Mouse (Mus musculus): ENCODE measurements around the gene E330017A01Rik. TPM values are rescaled to one million over a fixed set of nuclear protein-coding genes. Genes with fewer than 3 reads are reported as not detected.
A peak's percentile ranks its signal among the peaks of the same experiment; 100 is the strongest.

Gene E330017A01Rik
- polyA plus RNA-seq, 1 experiment from 2014 or later: not detected

DNA sequence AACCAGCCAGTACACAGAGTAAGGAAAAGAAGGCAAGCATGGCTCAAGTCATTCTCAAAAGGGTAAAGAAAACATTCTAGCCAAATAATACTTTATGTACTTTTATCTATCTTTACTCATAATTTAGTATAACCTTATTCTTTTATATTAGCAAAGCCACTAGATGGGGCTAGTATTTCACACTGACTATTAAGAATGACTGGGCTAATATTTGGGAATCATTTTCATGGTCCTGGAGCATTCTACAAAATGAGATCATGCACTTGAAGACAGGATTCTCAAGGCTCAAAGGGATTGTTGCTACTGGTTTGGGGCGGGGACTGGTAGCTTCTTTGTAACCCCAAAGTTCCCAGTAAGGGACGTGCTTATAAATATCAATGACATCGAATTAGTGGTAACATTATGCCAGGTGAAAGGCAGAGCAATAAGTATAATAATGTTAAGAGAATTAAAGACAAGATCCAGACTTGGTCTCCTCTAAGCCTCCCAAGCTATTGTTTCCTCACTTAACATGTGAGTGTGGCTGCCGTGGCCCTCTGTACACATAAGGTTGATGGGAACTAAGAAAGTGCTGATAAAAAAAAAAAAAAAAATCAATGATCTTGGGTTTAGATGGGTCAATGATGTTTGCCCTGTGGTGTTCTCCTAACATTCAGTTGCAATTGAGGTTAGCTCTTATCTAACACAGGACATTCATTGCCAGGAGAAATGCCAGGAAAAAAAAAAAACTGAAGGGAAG is 10.8 kb downstream of the E330017A01Rik start:
- peaks cover 45% of the 10 kb centered on the region for H3K4me1 ChIP-seq
- WGBS (ENCODE audit: insufficient replicate concordance): 69% methylated on average over 4 of the region's 4 CpGs
- peak overlapping the region; percentile 75 for H3K27ac ChIP-seq
- no peaks in the 10 kb centered on the region for H3K27me3 ChIP-seq (replicated peaks)
- H3K9ac ChIP-seq: peak overlapping the region; percentile 35
- no peak overlapping the region for H3K4me3 ChIP-seq
- peak; percentile 36; the same call in 1 of the 2 replicates for ATAC-seq
- no peaks in the 10 kb centered on the region for H3K9me3 ChIP-seq (replicated peaks)
- H3K4me2 ChIP-seq: no peak overlapping the region
- no peaks in the 10 kb centered on the region for H3K36me3 ChIP-seq

DNA sequence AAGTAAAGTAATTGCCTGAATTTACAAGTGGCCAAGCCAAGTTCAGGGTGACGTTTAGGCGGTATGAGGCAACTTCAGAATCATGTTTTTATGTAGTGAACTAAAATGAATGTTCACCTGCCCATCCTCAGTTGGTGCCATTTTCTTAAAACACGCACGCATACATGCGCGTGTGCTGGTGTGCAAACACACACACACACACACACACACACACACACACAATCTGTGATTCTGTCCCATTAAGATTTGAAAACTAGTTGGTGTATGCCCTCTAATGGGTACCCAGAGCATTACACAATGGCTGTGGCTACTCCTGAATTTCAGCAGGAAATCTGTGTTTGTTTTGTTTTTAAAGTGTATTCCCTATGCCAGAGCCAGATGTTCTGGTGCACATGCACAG is 14.6 kb downstream of the E330017A01Rik start:
- no peak for ATAC-seq
- Histone ChIP-seq H3K4me1 (peaks cover 28% of the 10 kb centered on the region), H3K36me3 (no peaks in the 10 kb centered on the region), H3K4me3 (no peak overlapping the region), H3K4me2 (no peak overlapping the region), H3K27ac (no peak overlapping the region), H3K27me3 (replicated peaks) (no peaks in the 10 kb centered on the region), H3K9me3 (replicated peaks) (no peaks in the 10 kb centered on the region), H3K9ac (no peak overlapping the region)
- 79% methylated on average over 6 of the region's 6 CpGs for WGBS (ENCODE audit: insufficient replicate concordance)

DNA sequence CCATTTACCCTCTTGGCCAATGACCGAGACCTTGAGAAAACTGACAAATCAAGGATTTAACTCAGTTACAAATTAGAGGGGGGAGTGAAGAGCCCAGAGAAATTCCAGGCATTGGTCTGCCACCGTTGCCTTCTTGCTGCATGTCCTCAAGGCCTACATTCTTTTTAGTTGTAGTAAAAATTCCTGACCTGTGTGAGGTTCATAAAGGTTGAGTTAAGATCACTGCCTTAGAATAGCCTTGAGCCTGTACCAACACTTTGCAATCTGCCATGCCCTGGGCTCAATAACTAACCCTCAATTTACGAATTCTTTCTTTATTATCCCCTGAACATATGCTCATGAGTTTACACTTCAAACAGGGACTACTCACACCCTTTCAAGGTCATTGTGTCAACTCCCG is 15.4 kb downstream of the E330017A01Rik start:
- Histone ChIP-seq H3K4me3 (no peak overlapping the region), H3K4me2 (no peak overlapping the region), H3K27me3 (replicated peaks) (no peaks in the 10 kb centered on the region), H3K36me3 (no peaks in the 10 kb centered on the region), H3K27ac (no peak overlapping the region), H3K4me1 (peaks cover 20% of the 10 kb centered on the region), H3K9ac (no peak overlapping the region), H3K9me3 (replicated peaks) (no peaks in the 10 kb centered on the region)
- no peak for ATAC-seq
- WGBS (ENCODE audit: insufficient replicate concordance): 75% methylated on average over 4 of the region's 4 CpGs

DNA sequence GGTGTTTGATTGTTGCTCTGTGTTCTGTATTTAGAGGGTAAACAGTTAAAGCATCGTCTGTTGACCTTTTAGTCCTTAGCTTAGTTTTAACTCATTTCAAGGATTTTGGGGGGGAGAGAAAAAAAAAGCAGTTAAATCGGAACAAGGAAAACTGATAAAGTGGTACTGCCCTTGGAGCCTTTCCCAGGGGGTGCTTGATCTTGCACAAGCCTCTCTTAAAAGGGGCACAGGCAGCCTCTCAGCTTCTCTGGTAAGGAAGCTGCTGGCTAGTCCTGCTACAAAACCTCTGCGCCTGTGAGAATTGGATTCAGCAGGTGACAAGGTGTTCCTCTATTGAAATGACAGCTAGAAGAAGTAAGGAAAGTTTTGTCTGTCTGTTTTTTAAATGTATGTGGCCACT is 16.2 kb downstream of the E330017A01Rik start:
- no peak for ATAC-seq
- 85% methylated on average over 3 of the region's 3 CpGs for WGBS (ENCODE audit: insufficient replicate concordance)
- Histone ChIP-seq H3K27me3 (replicated peaks) (no peaks in the 10 kb centered on the region), H3K36me3 (no peaks in the 10 kb centered on the region), H3K4me1 (peaks cover 12% of the 10 kb centered on the region), H3K9me3 (replicated peaks) (no peaks in the 10 kb centered on the region), H3K27ac (no peak overlapping the region), H3K4me2 (no peak overlapping the region), H3K9ac (no peak overlapping the region), H3K4me3 (no peak overlapping the region)

DNA sequence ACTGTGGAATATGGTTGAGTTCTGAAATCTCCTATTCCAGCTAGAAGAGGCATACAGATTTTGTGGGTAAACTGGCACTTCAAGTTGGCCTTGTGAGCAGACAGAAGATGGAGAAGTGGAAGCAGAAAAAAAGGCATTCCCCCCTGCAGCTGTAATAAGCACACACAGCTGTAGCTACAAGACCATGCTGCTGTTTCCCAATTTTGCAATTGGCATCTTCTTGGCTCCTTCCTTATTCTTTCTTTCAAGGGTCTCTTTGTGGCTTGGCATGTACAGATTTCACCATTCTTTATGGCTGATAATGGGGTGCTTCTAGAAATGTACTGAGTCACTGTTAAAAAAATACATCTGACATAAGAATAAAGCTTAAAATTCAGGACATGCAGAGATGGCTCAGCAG is 21.2 kb downstream of the E330017A01Rik start:
- Histone ChIP-seq H3K9me3 (replicated peaks) (no peaks in the 10 kb centered on the region), H3K4me1 (peaks cover 4% of the 10 kb centered on the region; the same call in 1 of the 2 replicates), H3K9ac (no peak overlapping the region), H3K27ac (no peak overlapping the region), H3K4me2 (no peak overlapping the region), H3K36me3 (no peaks in the 10 kb centered on the region), H3K27me3 (replicated peaks) (no peaks in the 10 kb centered on the region), H3K4me3 (no peak overlapping the region)
- ATAC-seq: no peak

DNA sequence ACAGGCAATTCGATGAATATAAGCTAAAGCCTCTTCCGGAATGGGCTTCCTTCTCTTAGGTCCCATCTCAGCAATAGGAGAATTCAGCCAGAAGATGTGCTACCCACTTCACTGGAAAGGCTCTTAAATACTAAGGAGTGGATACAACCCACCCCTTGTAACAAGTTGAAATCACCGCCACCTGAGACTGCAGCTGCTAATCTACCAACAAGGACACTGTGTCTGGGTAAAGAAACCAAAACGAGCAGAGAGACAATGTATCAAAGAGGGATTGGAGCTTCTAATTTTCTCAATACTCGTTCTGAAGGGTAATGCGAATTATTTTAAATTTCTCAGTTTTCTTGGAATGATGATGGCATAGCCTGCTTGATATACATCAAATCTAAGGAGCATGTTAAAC is 21.7 kb downstream of the E330017A01Rik start, which contains the start of gene Gm813:
Gene Gm813, minus strand, starts transcription at position 101 of the 400 bp plus-strand sequence.
- Histone ChIP-seq H3K9me3 (replicated peaks) (no peaks in the 10 kb centered on the region), H3K36me3 (no peaks in the 10 kb centered on the region), H3K27ac (no peak within 1 kb of the TSS), H3K4me1 (peaks cover 4% of the 10 kb centered on the region; the same call in 1 of the 2 replicates), H3K9ac (no peak within 1 kb of the TSS), H3K4me3 (no peak within 1 kb of the TSS), H3K27me3 (replicated peaks) (no peaks in the 10 kb centered on the region), H3K4me2 (no peak within 1 kb of the TSS)
- ATAC-seq: no peak
- WGBS (ENCODE audit: insufficient replicate concordance): 77% methylated on average over 6 of the region's 6 CpGs

DNA sequence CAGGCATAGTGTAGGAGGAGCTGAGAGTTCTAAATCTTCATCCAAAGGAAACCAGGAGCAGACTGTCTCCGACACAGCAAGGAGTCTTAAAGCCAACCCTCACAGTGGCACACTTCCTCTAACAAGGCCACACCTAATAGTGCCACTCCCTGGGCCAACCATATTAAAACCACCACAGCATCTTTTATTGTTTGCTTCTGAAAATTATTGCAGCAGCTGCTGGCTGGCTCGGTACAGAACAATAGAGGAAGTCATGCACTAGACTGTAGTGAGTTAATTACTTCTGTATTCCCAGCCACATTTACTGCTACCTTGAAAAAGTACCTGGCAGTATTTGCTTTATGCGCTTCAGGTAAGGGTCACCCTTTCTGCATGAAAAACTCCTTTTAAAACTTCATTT is 25.6 kb downstream of the E330017A01Rik start:
- ATAC-seq: no peak
- 65% methylated on average over 3 of the region's 3 CpGs for WGBS (ENCODE audit: insufficient replicate concordance)

DNA sequence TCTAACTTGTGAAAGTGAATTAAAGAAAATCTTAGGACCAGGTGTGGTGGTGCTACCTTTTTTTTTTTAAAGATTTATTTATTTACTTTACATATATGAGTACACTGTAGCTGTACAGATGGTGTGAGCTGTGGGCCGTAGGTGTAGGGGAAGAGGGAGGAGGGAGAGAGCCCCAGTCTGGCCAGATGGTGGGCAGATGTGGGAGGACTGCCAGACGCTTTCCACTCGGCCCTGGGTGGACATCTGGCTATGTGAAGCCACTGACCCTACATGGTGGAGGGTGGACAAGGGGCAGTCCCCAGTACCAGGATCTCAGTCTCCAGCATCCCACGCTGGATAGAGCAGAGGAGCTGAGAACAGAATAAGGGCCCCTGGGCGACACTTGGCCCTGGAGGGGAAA is 31.4 kb downstream of the E330017A01Rik start:
- H3K27ac ChIP-seq: 0 out of 2 replicates have a peak overlapping the region, but pooled peaks have one; percentile 43
- 75% methylated on average over 5 of the region's 5 CpGs for WGBS (ENCODE audit: insufficient replicate concordance)
- H3K9ac ChIP-seq: no peak overlapping the region
- H3K9me3 ChIP-seq (replicated peaks): no peaks in the 10 kb centered on the region
- no peak overlapping the region for H3K4me3 ChIP-seq
- no peak for ATAC-seq
- H3K27me3 ChIP-seq (replicated peaks): peaks cover 4% of the 10 kb centered on the region; the same call in 1 of the 2 replicates
- no peak overlapping the region for H3K4me2 ChIP-seq
- no peaks in the 10 kb centered on the region for H3K36me3 ChIP-seq
- H3K4me1 ChIP-seq: peaks cover 44% of the 10 kb centered on the region

More for the DNA sequence above, 25.6 kb downstream of the E330017A01Rik start:
- H3K9ac ChIP-seq: no peak overlapping the region
- H3K4me1 ChIP-seq: peaks cover 6% of the 10 kb centered on the region
- no peaks in the 10 kb centered on the region for H3K36me3 ChIP-seq
- H3K9me3 ChIP-seq (replicated peaks): no peaks in the 10 kb centered on the region
- H3K4me3 ChIP-seq: no peak overlapping the region
- peaks cover 4% of the 10 kb centered on the region; the same call in 1 of the 2 replicates for H3K27me3 ChIP-seq (replicated peaks)
- no peak overlapping the region for H3K27ac ChIP-seq
- no peak overlapping the region for H3K4me2 ChIP-seq

DNA sequence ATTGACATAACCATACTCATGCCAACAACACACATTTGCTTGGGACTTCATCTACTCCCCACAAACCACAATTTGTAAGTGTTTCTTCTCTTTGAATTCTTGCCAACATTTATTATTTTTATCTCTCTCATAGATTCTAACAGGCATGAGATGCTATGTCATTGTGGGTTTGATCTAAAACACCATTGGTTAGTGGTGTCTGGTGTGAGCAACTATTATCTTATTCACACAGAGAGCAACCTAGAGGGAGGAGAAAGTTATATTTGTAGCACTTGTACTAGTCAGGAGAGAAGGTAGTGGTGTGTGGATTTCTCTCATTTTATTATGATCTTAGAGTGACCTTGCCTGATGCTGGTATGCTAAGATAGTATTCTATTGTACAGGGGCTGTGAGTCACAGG is 33.9 kb downstream of the E330017A01Rik start:
- H3K4me1 ChIP-seq: peaks cover 44% of the 10 kb centered on the region
- peak overlapping the region; percentile 40; the same call in 1 of the 2 replicates for H3K9ac ChIP-seq
- H3K4me3 ChIP-seq: no peak overlapping the region
- H3K27ac ChIP-seq: peak overlapping the region; percentile 89
- H3K9me3 ChIP-seq (replicated peaks): no peaks in the 10 kb centered on the region
- no peaks in the 10 kb centered on the region for H3K36me3 ChIP-seq
- ATAC-seq: peak; percentile 90
- peak overlapping the region; percentile 40; the same call in 1 of the 2 replicates for H3K4me2 ChIP-seq
- no peaks in the 10 kb centered on the region for H3K27me3 ChIP-seq (replicated peaks)

DNA sequence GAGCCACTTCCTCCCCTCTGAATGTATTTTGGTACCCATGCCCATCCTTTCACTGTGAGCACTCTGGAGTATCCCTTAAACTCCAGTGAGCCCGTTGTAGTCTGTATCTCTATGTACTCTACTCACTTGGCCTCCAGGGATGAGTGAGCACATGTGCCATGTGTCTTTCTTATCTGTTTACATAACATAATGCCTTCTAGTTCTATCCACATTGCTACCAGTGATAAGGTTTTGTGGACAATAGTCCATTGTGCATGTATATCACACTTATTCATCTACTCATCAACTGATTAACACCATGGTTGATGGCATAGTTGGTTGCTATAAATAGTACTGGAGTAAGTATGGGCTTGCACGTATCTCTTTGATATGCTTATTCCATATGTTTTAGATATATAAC is 34.7 kb downstream of the E330017A01Rik start:
- no peak overlapping the region for H3K4me3 ChIP-seq
- H3K9ac ChIP-seq: no peak overlapping the region
- ATAC-seq: peak; percentile 76
- peaks cover 44% of the 10 kb centered on the region for H3K4me1 ChIP-seq
- WGBS (ENCODE audit: insufficient replicate concordance): 40% methylated on average over 2 of the region's 2 CpGs
- no peaks in the 10 kb centered on the region for H3K36me3 ChIP-seq
- no peaks in the 10 kb centered on the region for H3K9me3 ChIP-seq (replicated peaks)
- H3K27ac ChIP-seq: peak overlapping the region; percentile 89
- no peak overlapping the region for H3K4me2 ChIP-seq
- no peaks in the 10 kb centered on the region for H3K27me3 ChIP-seq (replicated peaks)

DNA sequence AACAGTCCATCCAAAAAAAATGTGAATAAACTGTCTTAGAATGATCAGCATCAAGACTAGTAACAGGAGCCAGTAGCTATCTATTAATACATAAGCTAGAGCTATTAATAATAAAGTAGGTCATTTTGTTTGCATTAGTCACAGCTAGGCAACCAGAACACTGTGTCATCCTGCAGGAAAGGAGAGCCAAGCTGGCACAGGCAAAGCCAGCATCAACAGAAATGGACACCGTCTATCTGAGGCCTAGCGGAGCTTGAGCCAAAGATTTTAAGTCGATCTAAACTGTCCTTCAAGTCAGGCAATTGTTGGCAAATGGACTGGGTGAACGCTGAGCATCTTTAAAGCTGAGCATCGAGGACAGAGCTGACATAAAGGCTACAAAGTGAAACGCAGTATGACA is 37.7 kb downstream of the E330017A01Rik start:
- ATAC-seq: no peak
- peaks cover 26% of the 10 kb centered on the region for H3K4me1 ChIP-seq
- WGBS (ENCODE audit: insufficient replicate concordance): 77% methylated on average over 6 of the region's 6 CpGs
- H3K36me3 ChIP-seq: no peaks in the 10 kb centered on the region
- no peak overlapping the region for H3K9ac ChIP-seq
- H3K27ac ChIP-seq: no peak overlapping the region
- no peak overlapping the region for H3K4me3 ChIP-seq
- H3K4me2 ChIP-seq: no peak overlapping the region
- H3K9me3 ChIP-seq (replicated peaks): no peaks in the 10 kb centered on the region
- H3K27me3 ChIP-seq (replicated peaks): no peaks in the 10 kb centered on the region

DNA sequence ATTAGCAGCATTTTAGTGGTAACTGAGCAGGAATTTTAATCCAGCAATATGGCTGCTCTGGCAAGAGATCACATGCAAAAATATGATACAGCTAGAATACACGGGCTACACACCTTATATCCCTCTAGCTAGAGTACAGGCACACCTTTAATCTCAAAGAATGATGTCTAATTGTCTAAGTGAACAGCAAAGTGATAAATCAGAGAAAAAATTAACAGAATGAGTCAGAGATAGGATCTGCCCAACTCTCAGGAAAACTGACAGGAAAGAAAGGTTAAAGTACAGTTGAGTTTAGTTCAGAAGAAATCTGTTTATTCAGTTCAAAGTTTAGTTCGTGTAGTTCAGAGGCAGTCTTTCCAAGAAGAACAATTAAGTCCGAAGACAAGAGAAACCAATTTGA is 47.2 kb downstream of the E330017A01Rik start:
- no peak overlapping the region for H3K4me2 ChIP-seq
- H3K27me3 ChIP-seq (replicated peaks): no peaks in the 10 kb centered on the region
- H3K27ac ChIP-seq: no peak overlapping the region
- no peak overlapping the region for H3K4me3 ChIP-seq
- no peak for ATAC-seq
- no peaks in the 10 kb centered on the region for H3K9me3 ChIP-seq (replicated peaks)
- 69% methylated on average over 3 of the region's 3 CpGs for WGBS (ENCODE audit: insufficient replicate concordance)
- H3K4me1 ChIP-seq: no peaks in the 10 kb centered on the region
- H3K9ac ChIP-seq: no peak overlapping the region
- no peaks in the 10 kb centered on the region for H3K36me3 ChIP-seq

DNA sequence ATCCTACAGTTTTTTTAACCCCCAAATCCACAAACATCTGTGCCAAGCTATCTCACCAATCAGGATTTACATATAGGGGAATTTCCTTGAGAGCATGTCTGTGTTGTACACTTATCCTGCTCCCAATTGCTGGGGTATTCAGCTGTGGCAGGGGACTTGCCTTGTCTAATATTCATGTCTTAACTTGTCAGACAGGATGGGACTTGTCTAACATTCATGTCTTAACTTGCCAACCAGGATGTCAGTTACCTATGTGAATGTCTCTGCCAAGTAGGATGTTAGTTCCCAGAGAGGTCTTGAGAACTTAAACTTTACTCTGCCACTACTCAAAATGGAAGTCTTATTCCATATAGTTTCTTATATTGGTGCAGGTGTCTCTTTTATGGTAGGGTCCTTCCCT is 49.1 kb downstream of the E330017A01Rik start:
- Histone ChIP-seq H3K36me3 (no peaks in the 10 kb centered on the region), H3K27ac (no peak overlapping the region), H3K4me2 (no peak overlapping the region), H3K4me3 (no peak overlapping the region), H3K9ac (no peak overlapping the region), H3K9me3 (replicated peaks) (no peaks in the 10 kb centered on the region), H3K27me3 (replicated peaks) (no peaks in the 10 kb centered on the region), H3K4me1 (no peaks in the 10 kb centered on the region)
- ATAC-seq: no peak

Measured in liver, embryonic 12.5 days (tissue).